Mouse (Mus musculus): ENCODE measurements at regions not wholly inside any gene's neighbourhood (a gene's known extent, or its start where the extent isn't known, plus 50 kb on each side); places are given as distances from the start of the nearest gene placed in this dataset.

GRCm38 (mm10) chr13:35417500-35417899 lies 242.1 kb upstream of the Cdyl start:
- no peak overlapping the region for H3K9ac ChIP-seq
- no peaks in the 10 kb centered on the region for H3K27me3 ChIP-seq
- H3K9me3 ChIP-seq (replicated peaks): no peaks in the 10 kb centered on the region
- H3K4me2 ChIP-seq: no peak overlapping the region
- no peak for ATAC-seq (ENCODE audit: low read depth)
- H3K4me3 ChIP-seq (replicated peaks): no peak overlapping the region
- no peak overlapping the region for H3K27ac ChIP-seq
- H3K4me1 ChIP-seq (replicated peaks): no peaks in the 10 kb centered on the region
- DNase-seq: no peak
- whole genome bisulfite sequencing (ENCODE audit: insufficient replicate concordance): 61% methylated on average over 4 of the region's 4 CpGs
- H3K36me3 ChIP-seq: no peaks in the 10 kb centered on the region

- 76% methylated on average over 3 of the region's 3 CpGs for WGBS (ENCODE audit: insufficient replicate concordance)
- Histone ChIP-seq H3K27ac (no peak overlapping the region), H3K4me2 (no peak overlapping the region), H3K4me3 (replicated peaks) (no peak overlapping the region), H3K4me1 (replicated peaks) (no peaks in the 10 kb centered on the region), H3K36me3 (no peaks in the 10 kb centered on the region), H3K9me3 (replicated peaks) (no peaks in the 10 kb centered on the region), H3K9ac (no peak overlapping the region), H3K27me3 (no peaks in the 10 kb centered on the region)
- ATAC-seq (ENCODE audit: low read depth): no peak
- no peak for DNase-seq
Measured at GRCm38 (mm10) chr13:35420076-35420475, 239.6 kb upstream of the Cdyl start.

- H3K9me3 ChIP-seq (replicated peaks): no peaks in the 10 kb centered on the region
- no peak overlapping the region for H3K4me2 ChIP-seq
- H3K27me3 ChIP-seq: 0 out of 2 replicates have a peak, but pooled peaks cover 3% of the 10 kb centered on the region
- ATAC-seq (ENCODE audit: low read depth) (no peak), DNase-seq (no peak)
- no peak overlapping the region for H3K4me3 ChIP-seq (replicated peaks)
- no peak overlapping the region for H3K27ac ChIP-seq
- no peaks in the 10 kb centered on the region for H3K36me3 ChIP-seq
- H3K9ac ChIP-seq: no peak overlapping the region
- WGBS (ENCODE audit: insufficient replicate concordance): 65% methylated on average over 4 of the region's 4 CpGs
- no peaks in the 10 kb centered on the region for H3K4me1 ChIP-seq (replicated peaks)
Measured at GRCm38 (mm10) chr13:35426061-35426460, 233.6 kb upstream of the Cdyl start.

- no peak for DNase-seq
- Histone ChIP-seq H3K9ac (no peak overlapping the region), H3K4me3 (replicated peaks) (no peak overlapping the region), H3K27me3 (0 out of 2 replicates have a peak, but pooled peaks cover 1% of the 10 kb centered on the region), H3K36me3 (no peaks in the 10 kb centered on the region), H3K4me2 (no peak overlapping the region), H3K9me3 (replicated peaks) (no peaks in the 10 kb centered on the region), H3K4me1 (replicated peaks) (no peaks in the 10 kb centered on the region), H3K27ac (no peak overlapping the region)
- 57% methylated on average over 7 of the region's 7 CpGs for WGBS (ENCODE audit: insufficient replicate concordance)
- no peak for ATAC-seq (ENCODE audit: low read depth)
Measured at GRCm38 (mm10) chr13:35435173-35435572, 224.5 kb upstream of the Cdyl start.

- ATAC-seq (ENCODE audit: low read depth) (no peak), DNase-seq (no peak)
- 55% methylated on average over 3 of the region's 3 CpGs for WGBS (ENCODE audit: insufficient replicate concordance)
- H3K4me1 ChIP-seq (replicated peaks): no peaks in the 10 kb centered on the region
- no peaks in the 10 kb centered on the region for H3K36me3 ChIP-seq
- H3K27me3 ChIP-seq: no peaks in the 10 kb centered on the region
- no peak overlapping the region for H3K4me2 ChIP-seq
- H3K4me3 ChIP-seq (replicated peaks): no peak overlapping the region
- no peak overlapping the region for H3K27ac ChIP-seq
- H3K9ac ChIP-seq: no peak overlapping the region
- no peaks in the 10 kb centered on the region for H3K9me3 ChIP-seq (replicated peaks)
Measured at GRCm38 (mm10) chr13:35447661-35448060, 212.0 kb upstream of the Cdyl start.

- H3K4me3 ChIP-seq (replicated peaks): no peak overlapping the region
- no peak overlapping the region for H3K27ac ChIP-seq
- no peaks in the 10 kb centered on the region for H3K9me3 ChIP-seq (replicated peaks)
- ATAC-seq (ENCODE audit: low read depth) (no peak), DNase-seq (no peak)
- no peak overlapping the region for H3K9ac ChIP-seq
- no peaks in the 10 kb centered on the region for H3K36me3 ChIP-seq
- H3K4me1 ChIP-seq (replicated peaks): no peaks in the 10 kb centered on the region
- WGBS (ENCODE audit: insufficient replicate concordance): 61% methylated on average over 1 of the region's 1 CpGs
- no peak overlapping the region for H3K4me2 ChIP-seq
- H3K27me3 ChIP-seq: no peaks in the 10 kb centered on the region
Measured at GRCm38 (mm10) chr13:35452420-35452819, 207.2 kb upstream of the Cdyl start.

- Histone ChIP-seq H3K36me3 (no peaks in the 10 kb centered on the region), H3K4me2 (no peak overlapping the region), H3K4me1 (replicated peaks) (no peaks in the 10 kb centered on the region), H3K27me3 (no peaks in the 10 kb centered on the region), H3K9ac (no peak overlapping the region), H3K4me3 (replicated peaks) (no peak overlapping the region), H3K27ac (no peak overlapping the region), H3K9me3 (replicated peaks) (no peaks in the 10 kb centered on the region)
- DNase-seq (no peak), ATAC-seq (ENCODE audit: low read depth) (no peak)
- WGBS (ENCODE audit: insufficient replicate concordance): 60% methylated on average over 2 of the region's 2 CpGs
Measured at GRCm38 (mm10) chr13:35453222-35453914, 206.3 kb upstream of the Cdyl start.

- no peak overlapping the region for H3K4me3 ChIP-seq (replicated peaks)
- WGBS (ENCODE audit: insufficient replicate concordance): 62% methylated on average over 1 of the region's 1 CpGs
- no peaks in the 10 kb centered on the region for H3K4me1 ChIP-seq (replicated peaks)
- no peak overlapping the region for H3K4me2 ChIP-seq
- DNase-seq (no peak), ATAC-seq (ENCODE audit: low read depth) (no peak)
- H3K27ac ChIP-seq: no peak overlapping the region
- no peaks in the 10 kb centered on the region for H3K27me3 ChIP-seq
- no peaks in the 10 kb centered on the region for H3K9me3 ChIP-seq (replicated peaks)
- H3K36me3 ChIP-seq: no peaks in the 10 kb centered on the region
- H3K9ac ChIP-seq: no peak overlapping the region
Measured at GRCm38 (mm10) chr13:35460051-35460450, 199.6 kb upstream of the Cdyl start.

GRCm38 (mm10) chr13:35463231-35463630 lies 196.4 kb upstream of the Cdyl start:
- no peak overlapping the region for H3K4me3 ChIP-seq (replicated peaks)
- H3K36me3 ChIP-seq: no peaks in the 10 kb centered on the region
- no peak for DNase-seq
- H3K4me2 ChIP-seq: no peak overlapping the region
- H3K9ac ChIP-seq: no peak overlapping the region
- no peaks in the 10 kb centered on the region for H3K4me1 ChIP-seq (replicated peaks)
- no peaks in the 10 kb centered on the region for H3K9me3 ChIP-seq (replicated peaks)
- whole genome bisulfite sequencing (ENCODE audit: insufficient replicate concordance): 36% methylated on average over 1 of the region's 1 CpGs
- no peaks in the 10 kb centered on the region for H3K27me3 ChIP-seq
- no peak overlapping the region for H3K27ac ChIP-seq
- ATAC-seq (ENCODE audit: low read depth): no peak

- H3K4me3 ChIP-seq (replicated peaks): no peak overlapping the region
- ATAC-seq (ENCODE audit: low read depth) (no peak), DNase-seq (no peak)
Measured at GRCm38 (mm10) chr13:35463850-35464249, 195.8 kb upstream of the Cdyl start.

GRCm38 (mm10) chr13:35469361-35470198 lies 190.1 kb upstream of the Cdyl start:
- Histone ChIP-seq H3K4me2 (no peak overlapping the region), H3K4me3 (replicated peaks) (no peak overlapping the region), H3K9ac (no peak overlapping the region), H3K9me3 (replicated peaks) (no peaks in the 10 kb centered on the region), H3K27me3 (no peaks in the 10 kb centered on the region), H3K36me3 (no peaks in the 10 kb centered on the region), H3K4me1 (replicated peaks) (no peaks in the 10 kb centered on the region), H3K27ac (no peak overlapping the region)
- no peak for ATAC-seq (ENCODE audit: low read depth)
- DNase-seq: no peak
- 51% methylated on average over 11 of the region's 11 CpGs for WGBS (ENCODE audit: insufficient replicate concordance)

More at GRCm38 (mm10) chr13:35463850-35464249, 195.8 kb upstream of the Cdyl start:
- H3K36me3 ChIP-seq: no peaks in the 10 kb centered on the region
- no peak overlapping the region for H3K9ac ChIP-seq
- H3K27me3 ChIP-seq: no peaks in the 10 kb centered on the region
- no peak overlapping the region for H3K27ac ChIP-seq
- no peaks in the 10 kb centered on the region for H3K9me3 ChIP-seq (replicated peaks)
- H3K4me2 ChIP-seq: no peak overlapping the region
- no peaks in the 10 kb centered on the region for H3K4me1 ChIP-seq (replicated peaks)
- 55% methylated on average over 2 of the region's 2 CpGs for WGBS (ENCODE audit: insufficient replicate concordance)

- ATAC-seq (ENCODE audit: low read depth) (no peak), DNase-seq (no peak)
- H3K9me3 ChIP-seq (replicated peaks): no peaks in the 10 kb centered on the region
- H3K27me3 ChIP-seq: no peaks in the 10 kb centered on the region
- no peak overlapping the region for H3K27ac ChIP-seq
- no peak overlapping the region for H3K4me3 ChIP-seq (replicated peaks)
- no peak overlapping the region for H3K9ac ChIP-seq
- no peaks in the 10 kb centered on the region for H3K36me3 ChIP-seq
- no peaks in the 10 kb centered on the region for H3K4me1 ChIP-seq (replicated peaks)
- H3K4me2 ChIP-seq: no peak overlapping the region
- 43% methylated on average over 2 of the region's 2 CpGs for WGBS (ENCODE audit: insufficient replicate concordance)
Measured at GRCm38 (mm10) chr13:35478226-35478625, 181.4 kb upstream of the Cdyl start.
